Mouse (Mus musculus) bone marrow, adult 2 months (tissue): ENCODE data around the gene Fst.

ENCODE experiments used
- CTCF ChIP-seq: fragments of 200-500 bp; IDR thresholded peaks from 2 replicates; pipeline ENCODE4 v1.5.1; 2011; ENCODE audit warnings: low read length, control low read depth; ENCODE audit not compliant: control insufficient read depth, insufficient read depth
- POLR2A ChIP-seq: fragments of 200-500 bp; IDR thresholded peaks from 2 replicates; pipeline ENCODE4 v1.6.1; 2011; ENCODE audit warnings: low read depth, mild to moderate bottlenecking, control low read depth, low read length, borderline replicate concordance; ENCODE audit not compliant: control insufficient read depth

GRCm38 (mm10) chr13:114457567-114458120, 1.1 kb downstream of the Fst start:
- TF ChIP-seq CTCF (no peak), POLR2A (no peak)
